Mouse (Mus musculus): ENCODE results near the gene Sertad2.

DNA sequence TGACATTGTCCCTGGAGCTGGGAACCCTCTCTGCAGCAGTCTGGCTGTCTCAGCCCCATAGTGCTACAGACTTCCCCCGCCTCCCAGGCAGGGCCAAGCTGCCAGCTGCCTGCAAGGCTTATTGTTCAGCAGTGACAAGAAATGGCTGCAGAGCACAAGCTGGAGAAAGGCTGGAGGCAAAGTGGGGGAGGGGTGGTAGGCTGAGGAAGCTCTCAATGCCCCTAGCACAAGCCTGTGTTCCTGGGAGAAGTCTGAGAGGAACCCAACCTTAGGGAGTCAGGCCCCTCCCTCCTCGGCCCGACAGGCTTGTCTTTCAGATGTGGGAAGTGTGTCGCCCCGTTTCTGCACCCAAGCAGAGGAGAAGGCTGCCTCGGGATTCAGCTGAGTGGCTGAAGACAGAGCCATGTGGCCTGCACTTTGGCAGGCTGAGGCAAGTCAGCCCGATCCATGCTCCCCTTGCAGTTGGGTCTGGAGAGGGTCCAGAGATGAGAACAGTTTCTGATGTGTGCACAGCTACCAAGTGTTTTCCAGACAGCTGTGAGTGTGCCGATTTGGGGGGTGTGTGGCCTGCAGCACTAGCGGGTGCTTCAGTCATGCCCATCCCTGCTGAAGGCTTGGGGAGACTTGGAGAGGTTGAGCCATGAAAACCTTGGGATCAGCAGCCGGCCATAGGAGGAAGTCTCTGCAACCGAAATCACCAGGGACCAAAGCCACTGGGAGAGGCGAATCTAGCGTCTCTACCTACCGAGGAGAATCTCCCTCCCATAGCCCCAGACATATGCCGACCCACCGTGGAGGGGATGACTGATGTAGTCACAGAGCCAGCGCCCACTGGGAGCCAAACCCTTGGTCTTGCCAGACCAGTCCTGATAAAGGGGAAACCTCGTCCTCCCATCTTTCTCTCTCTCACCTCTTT is 113.0 kb downstream of the Sertad2 start:
- TF ChIP-seq TCF12 (IDR thresholded peaks at IDR 0.05; ENCODE audit: insufficient read depth, poor library complexity, severe bottlenecking) = no peak
- no peak for TF ChIP-seq CEBPB (IDR thresholded peaks at IDR 0.05; ENCODE audit: insufficient read depth, poor library complexity, severe bottlenecking)
- TF ChIP-seq REST (IDR thresholded peaks at IDR 0.05; ENCODE audit: insufficient read depth, insufficient read length) = no peak
- TF ChIP-seq POLR2A (IDR thresholded peaks at IDR 0.05; ENCODE audit: insufficient read length, low read depth) = no peak
- no peak for TF ChIP-seq USF1 (IDR thresholded peaks at IDR 0.05; ENCODE audit: low read depth)
- TF ChIP-seq MAX (IDR thresholded peaks at IDR 0.05; ENCODE audit: low read depth) = no peak
- no peak for TF ChIP-seq E2F4 (IDR thresholded peaks at IDR 0.05; ENCODE audit: insufficient read depth)

Data from myocyte (in vitro differentiated cells).